Mouse (Mus musculus): ENCODE measurements at regions not wholly inside any gene's neighbourhood (a gene's known extent, or its start where the extent isn't known, plus 50 kb on each side); places are given as distances from the start of the nearest gene placed in this dataset.

- WGBS = 83% methylated on average over 2 of the region's 2 CpGs
- no peaks in the 10 kb centered on the region for H3K27me3 ChIP-seq (ENCODE audit: control insufficient read depth, insufficient read depth, low read length)
- no peaks in the 10 kb centered on the region for H3K4me1 ChIP-seq (ENCODE audit: control insufficient read depth, insufficient read depth, low read length)
- no peak overlapping the region for H3K4me2 ChIP-seq
- H3K36me3 ChIP-seq (ENCODE audit: control insufficient read depth, insufficient read depth, low read length) = no peaks in the 10 kb centered on the region
- H3K27ac ChIP-seq (ENCODE audit: low read depth, low read length) = no peak overlapping the region
- no peak for DNase-seq (ENCODE audit: low spot score, missing footprints)
- no peak for ATAC-seq (ENCODE audit: low FRiP score)
- H3K4me3 ChIP-seq (ENCODE audit: low read depth, low read length) = no peak overlapping the region
- no peak overlapping the region for H3K9ac ChIP-seq (ENCODE audit: low read length)
- no peaks in the 10 kb centered on the region for H3K9me3 ChIP-seq (ENCODE audit: control insufficient read depth, low read length)
Measured at GRCm38 (mm10) chr9:115614007-115614406, 295.2 kb upstream of the Gadl1 start.

- H3K27me3 ChIP-seq (ENCODE audit: control insufficient read depth, insufficient read depth, low read length) = no peaks in the 10 kb centered on the region
- 88% methylated on average over 6 of the region's 6 CpGs for WGBS
- H3K9ac ChIP-seq (ENCODE audit: low read length) = no peak overlapping the region
- no peak overlapping the region for H3K27ac ChIP-seq (ENCODE audit: low read depth, low read length)
- H3K36me3 ChIP-seq (ENCODE audit: control insufficient read depth, insufficient read depth, low read length) = no peaks in the 10 kb centered on the region
- no peaks in the 10 kb centered on the region for H3K9me3 ChIP-seq (ENCODE audit: control insufficient read depth, low read length)
- ATAC-seq (ENCODE audit: low FRiP score) (no peak), DNase-seq (ENCODE audit: low spot score, missing footprints) (no peak)
- no peak overlapping the region for H3K4me2 ChIP-seq
- H3K4me1 ChIP-seq (ENCODE audit: control insufficient read depth, insufficient read depth, low read length) = no peaks in the 10 kb centered on the region
- no peak overlapping the region for H3K4me3 ChIP-seq (ENCODE audit: low read depth, low read length)
Measured at GRCm38 (mm10) chr9:115617909-115618308, 291.3 kb upstream of the Gadl1 start.

- Histone ChIP-seq H3K4me1 (ENCODE audit: control insufficient read depth, insufficient read depth, low read length) (no peaks in the 10 kb centered on the region), H3K27me3 (ENCODE audit: control insufficient read depth, insufficient read depth, low read length) (no peaks in the 10 kb centered on the region), H3K4me2 (no peak overlapping the region), H3K4me3 (ENCODE audit: low read depth, low read length) (no peak overlapping the region), H3K27ac (ENCODE audit: low read depth, low read length) (no peak overlapping the region), H3K9me3 (ENCODE audit: control insufficient read depth, low read length) (no peaks in the 10 kb centered on the region), H3K9ac (ENCODE audit: low read length) (no peak overlapping the region), H3K36me3 (ENCODE audit: control insufficient read depth, insufficient read depth, low read length) (no peaks in the 10 kb centered on the region)
- ATAC-seq (ENCODE audit: low FRiP score) (no peak), DNase-seq (ENCODE audit: low spot score, missing footprints) (no peak)
- WGBS = 63% methylated on average over 5 of the region's 5 CpGs
Measured at GRCm38 (mm10) chr9:115623948-115624347, 285.3 kb upstream of the Gadl1 start.

- 88% methylated on average over 15 of the region's 15 CpGs for WGBS
- no peak for ATAC-seq (ENCODE audit: low FRiP score)
- H3K4me3 ChIP-seq (ENCODE audit: low read depth, low read length) = no peak overlapping the region
- no peaks in the 10 kb centered on the region for H3K27me3 ChIP-seq (ENCODE audit: control insufficient read depth, insufficient read depth, low read length)
- H3K4me2 ChIP-seq = no peak overlapping the region
- H3K27ac ChIP-seq (ENCODE audit: low read depth, low read length) = no peak overlapping the region
- no peaks in the 10 kb centered on the region for H3K4me1 ChIP-seq (ENCODE audit: control insufficient read depth, insufficient read depth, low read length)
- no peak for DNase-seq (ENCODE audit: low spot score, missing footprints)
- no peaks in the 10 kb centered on the region for H3K9me3 ChIP-seq (ENCODE audit: control insufficient read depth, low read length)
- no peaks in the 10 kb centered on the region for H3K36me3 ChIP-seq (ENCODE audit: control insufficient read depth, insufficient read depth, low read length)
- H3K9ac ChIP-seq (ENCODE audit: low read length) = no peak overlapping the region
Measured at GRCm38 (mm10) chr9:115624721-115625496, 284.3 kb upstream of the Gadl1 start.

GRCm38 (mm10) chr9:115627551-115627950 lies 281.7 kb upstream of the Gadl1 start:
- Histone ChIP-seq H3K27ac (ENCODE audit: low read depth, low read length) (no peak overlapping the region), H3K4me3 (ENCODE audit: low read depth, low read length) (no peak overlapping the region), H3K4me1 (ENCODE audit: control insufficient read depth, insufficient read depth, low read length) (no peaks in the 10 kb centered on the region), H3K36me3 (ENCODE audit: control insufficient read depth, insufficient read depth, low read length) (no peaks in the 10 kb centered on the region), H3K4me2 (no peak overlapping the region), H3K9ac (ENCODE audit: low read length) (no peak overlapping the region), H3K9me3 (ENCODE audit: control insufficient read depth, low read length) (no peaks in the 10 kb centered on the region), H3K27me3 (ENCODE audit: control insufficient read depth, insufficient read depth, low read length) (no peaks in the 10 kb centered on the region)
- DNase-seq (ENCODE audit: low spot score, missing footprints) = no peak
- no peak for ATAC-seq (ENCODE audit: low FRiP score)
- 79% methylated on average over 3 of the region's 3 CpGs for WGBS

GRCm38 (mm10) chr9:115637114-115637513 lies 272.1 kb upstream of the Gadl1 start:
- Histone ChIP-seq H3K27me3 (ENCODE audit: control insufficient read depth, insufficient read depth, low read length) (no peaks in the 10 kb centered on the region), H3K4me1 (ENCODE audit: control insufficient read depth, insufficient read depth, low read length) (no peaks in the 10 kb centered on the region), H3K27ac (ENCODE audit: low read depth, low read length) (no peak overlapping the region), H3K36me3 (ENCODE audit: control insufficient read depth, insufficient read depth, low read length) (no peaks in the 10 kb centered on the region), H3K4me2 (no peak overlapping the region), H3K4me3 (ENCODE audit: low read depth, low read length) (no peak overlapping the region), H3K9ac (ENCODE audit: low read length) (no peak overlapping the region), H3K9me3 (ENCODE audit: control insufficient read depth, low read length) (no peaks in the 10 kb centered on the region)
- 85% methylated on average over 6 of the region's 6 CpGs for WGBS
- DNase-seq (ENCODE audit: low spot score, missing footprints) (no peak), ATAC-seq (ENCODE audit: low FRiP score) (no peak)

GRCm38 (mm10) chr9:115640781-115641180 lies 268.5 kb upstream of the Gadl1 start:
- Histone ChIP-seq H3K9ac (ENCODE audit: low read length) (no peak overlapping the region), H3K4me3 (ENCODE audit: low read depth, low read length) (no peak overlapping the region), H3K4me2 (no peak overlapping the region), H3K9me3 (ENCODE audit: control insufficient read depth, low read length) (no peaks in the 10 kb centered on the region), H3K36me3 (ENCODE audit: control insufficient read depth, insufficient read depth, low read length) (no peaks in the 10 kb centered on the region), H3K4me1 (ENCODE audit: control insufficient read depth, insufficient read depth, low read length) (no peaks in the 10 kb centered on the region), H3K27me3 (ENCODE audit: control insufficient read depth, insufficient read depth, low read length) (no peaks in the 10 kb centered on the region), H3K27ac (ENCODE audit: low read depth, low read length) (no peak overlapping the region)
- no peak for DNase-seq (ENCODE audit: low spot score, missing footprints)
- ATAC-seq (ENCODE audit: low FRiP score) = no peak
- 82% methylated on average over 2 of the region's 2 CpGs for WGBS

GRCm38 (mm10) chr9:115642032-115642431 lies 267.2 kb upstream of the Gadl1 start:
- ATAC-seq (ENCODE audit: low FRiP score) (no peak), DNase-seq (ENCODE audit: low spot score, missing footprints) (no peak)
- 60% methylated on average over 4 of the region's 4 CpGs for WGBS
- Histone ChIP-seq H3K9ac (ENCODE audit: low read length) (no peak overlapping the region), H3K36me3 (ENCODE audit: control insufficient read depth, insufficient read depth, low read length) (no peaks in the 10 kb centered on the region), H3K4me3 (ENCODE audit: low read depth, low read length) (no peak overlapping the region), H3K4me2 (no peak overlapping the region), H3K4me1 (ENCODE audit: control insufficient read depth, insufficient read depth, low read length) (no peaks in the 10 kb centered on the region), H3K27ac (ENCODE audit: low read depth, low read length) (no peak overlapping the region), H3K27me3 (ENCODE audit: control insufficient read depth, insufficient read depth, low read length) (no peaks in the 10 kb centered on the region), H3K9me3 (ENCODE audit: control insufficient read depth, low read length) (no peaks in the 10 kb centered on the region)

- Histone ChIP-seq H3K4me2 (no peak overlapping the region), H3K9me3 (ENCODE audit: control insufficient read depth, low read length) (no peaks in the 10 kb centered on the region), H3K4me3 (ENCODE audit: low read depth, low read length) (no peak overlapping the region), H3K36me3 (ENCODE audit: control insufficient read depth, insufficient read depth, low read length) (no peaks in the 10 kb centered on the region), H3K27ac (ENCODE audit: low read depth, low read length) (no peak overlapping the region), H3K4me1 (ENCODE audit: control insufficient read depth, insufficient read depth, low read length) (no peaks in the 10 kb centered on the region), H3K27me3 (ENCODE audit: control insufficient read depth, insufficient read depth, low read length) (no peaks in the 10 kb centered on the region), H3K9ac (ENCODE audit: low read length) (no peak overlapping the region)
- DNase-seq (ENCODE audit: low spot score, missing footprints) (no peak), ATAC-seq (ENCODE audit: low FRiP score) (no peak)
- WGBS = 92% methylated on average over 9 of the region's 9 CpGs
Measured at GRCm38 (mm10) chr9:115644953-115645352, 264.3 kb upstream of the Gadl1 start.

All from midbrain, embryonic 11.5 days (tissue).